Mouse (Mus musculus) forebrain, embryonic 10.5 days (tissue): ENCODE data around the gene Dennd6b. TPM values are rescaled to one million over a fixed set of nuclear protein-coding genes. Genes with fewer than 3 reads are reported as not detected.

Experiments used
- DNase-seq: peaks from one replicate; pipeline ENCODE4 v3.0.0-alpha.2; 2017; ENCODE audit warnings: low spot score; ENCODE audit errors: extremely low spot score
- H3K27ac ChIP-seq: fragments of 300-500 bp; sonication (generic); 2 replicates; pipeline ENCODE4 v1.5.1; 2016; ENCODE audit warnings: mild to moderate bottlenecking
- H3K27me3 ChIP-seq: fragments of 300-500 bp; sonication (generic); 2 replicates; pipeline ENCODE4 v1.6.1; 2016; ENCODE audit warnings: mild to moderate bottlenecking; ENCODE audit not compliant: poor library complexity, severe bottlenecking
- H3K36me3 ChIP-seq: fragments of 300-500 bp; sonication (generic); replicated peaks from 2 replicates; pipeline ENCODE4 v1.6.1; 2016; ENCODE audit warnings: mild to moderate bottlenecking, moderate library complexity
- H3K4me1 ChIP-seq: fragments of 300-500 bp; sonication (generic); 2 replicates; pipeline ENCODE4 v1.6.1; 2016
- H3K4me3 ChIP-seq: fragments of 300-500 bp; sonication (generic); 2 replicates; pipeline ENCODE4 v1.5.1; 2016; ENCODE audit warnings: mild to moderate bottlenecking, moderate library complexity
- H3K9me3 ChIP-seq: fragments of 300-500 bp; sonication (generic); 2 replicates; pipeline ENCODE4 v1.6.1; 2016; ENCODE audit warnings: mild to moderate bottlenecking, moderate library complexity
- WGBS: fragments of 180-500 bp; shearing (Covaris S2); methylation state at CpG from one replicate; pipeline ENCODE4 v1.1.7; 2016; 5-methylcytosine and 5-hydroxymethylcytosine counted together
- polyA plus RNA-seq: library from polyadenylated mRNA; unstranded; fragments of >200 nt; fragmentation: Nextera tagmentation; extraction: Ambion mirVana; gene quantifications from 2 replicates; pipeline ENCODE4 v1.2.1, GENCODE M21; 2016

Gene Dennd6b
- polyA plus RNA-seq = 26.4 and 27.7 TPM in 2 replicates

DNA sequence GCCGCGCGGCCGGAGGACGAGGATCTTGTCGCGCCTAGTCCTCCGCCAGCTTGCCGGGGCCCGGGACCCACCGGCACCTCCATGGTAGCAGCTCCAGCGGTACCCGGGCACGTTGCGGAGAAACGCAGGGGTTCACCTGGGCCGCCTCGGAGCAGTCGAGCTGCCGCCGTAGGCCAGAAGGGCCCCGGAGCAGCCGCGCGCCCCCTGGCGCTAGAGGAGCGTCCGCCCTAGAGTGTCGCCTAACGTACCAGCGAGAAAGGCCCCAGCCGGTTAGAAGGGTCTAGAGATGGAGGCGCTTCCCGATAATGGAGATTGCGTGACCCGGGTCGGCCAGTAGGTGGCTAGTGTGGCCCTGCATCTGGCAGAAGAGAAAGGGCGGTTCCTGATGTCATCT, at the start of gene Dennd6b:
TSS of gene Dennd6b (minus strand) at position 184 of the 394 bp plus-strand sequence.
- DNase-seq = peak; percentile 95
- H3K9me3 ChIP-seq = no peaks in the 10 kb centered on the region
- H3K27me3 ChIP-seq = no peaks in the 10 kb centered on the region
- H3K4me3 ChIP-seq = peak within 1 kb of the TSS; percentile 96
- under 1% methylated on average over 38 of the region's 38 CpGs for WGBS
- H3K36me3 ChIP-seq = peaks cover 18% of the 10 kb centered on the region
- H3K4me1 ChIP-seq = peaks cover 24% of the 10 kb centered on the region
- peak within 1 kb of the TSS; percentile 99 for H3K27ac ChIP-seq

DNA sequence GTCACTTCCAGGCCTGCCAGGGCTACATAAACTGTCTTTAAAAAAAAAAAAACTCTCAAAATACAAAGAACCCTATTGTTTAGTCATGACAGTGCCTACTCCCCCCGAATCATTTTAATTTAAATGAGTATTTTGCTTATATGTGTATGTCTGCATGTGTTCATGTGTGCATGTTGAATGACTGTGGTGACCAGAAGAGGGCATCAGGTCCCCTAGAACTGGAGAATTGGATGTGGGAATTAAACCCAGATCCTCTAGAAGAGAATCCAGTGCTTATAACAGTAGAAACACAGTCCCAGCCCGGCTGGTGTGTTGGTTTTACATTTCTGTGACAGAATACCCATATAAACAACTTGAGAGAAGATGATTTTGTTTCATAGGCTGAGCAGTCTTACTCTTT, 44.7 kb upstream of the Dennd6b start:
- 83% methylated on average over 2 of the region's 2 CpGs for WGBS
- peaks cover 52% of the 10 kb centered on the region for H3K36me3 ChIP-seq
- DNase-seq = no peak

DNA sequence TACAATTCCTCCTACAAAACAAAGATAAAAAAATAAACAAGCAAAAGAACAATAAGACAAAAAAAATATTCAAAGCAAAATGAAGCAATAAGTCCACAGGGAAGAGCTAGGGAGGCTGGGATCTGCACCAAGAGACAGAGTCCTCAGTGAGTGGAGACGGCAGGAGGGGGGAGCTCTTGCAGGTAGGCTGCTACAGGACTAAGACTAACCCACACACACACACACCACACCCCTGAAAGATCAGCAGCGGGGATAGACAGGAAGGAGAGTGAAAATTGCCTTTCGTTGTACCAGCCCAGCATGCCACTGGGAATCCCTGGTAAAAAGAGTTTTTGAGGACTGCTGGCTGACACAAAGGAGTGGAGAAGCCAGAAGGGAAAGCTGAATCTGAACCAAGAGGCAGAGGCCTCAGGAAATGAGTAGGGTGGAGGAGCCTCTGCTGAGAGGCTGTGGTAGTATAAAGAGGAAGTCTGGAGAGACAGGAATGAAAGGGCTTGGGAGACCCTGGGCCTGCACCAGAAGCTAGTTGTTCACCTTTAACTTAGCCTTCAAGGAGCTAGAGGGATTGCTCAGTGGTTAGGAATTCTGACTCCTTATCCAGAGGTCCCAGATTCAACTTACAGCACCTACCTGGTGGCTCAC, 43.6 kb upstream of the Dennd6b start:
- no peaks in the 10 kb centered on the region for H3K4me1 ChIP-seq
- no peaks in the 10 kb centered on the region for H3K27me3 ChIP-seq
- WGBS = 58% methylated on average over 3 of the region's 3 CpGs
- H3K27ac ChIP-seq = peak overlapping the region; percentile 58; the same call in 1 of the 2 replicates
- H3K36me3 ChIP-seq = peaks cover 48% of the 10 kb centered on the region
- no peak for DNase-seq
- no peak overlapping the region for H3K4me3 ChIP-seq
- H3K9me3 ChIP-seq = no peaks in the 10 kb centered on the region

More for the DNA sequence above, 44.7 kb upstream of the Dennd6b start:
- H3K27me3 ChIP-seq = no peaks in the 10 kb centered on the region
- no peak overlapping the region for H3K27ac ChIP-seq
- no peaks in the 10 kb centered on the region for H3K9me3 ChIP-seq
- no peak overlapping the region for H3K4me3 ChIP-seq
- H3K4me1 ChIP-seq = no peaks in the 10 kb centered on the region

DNA sequence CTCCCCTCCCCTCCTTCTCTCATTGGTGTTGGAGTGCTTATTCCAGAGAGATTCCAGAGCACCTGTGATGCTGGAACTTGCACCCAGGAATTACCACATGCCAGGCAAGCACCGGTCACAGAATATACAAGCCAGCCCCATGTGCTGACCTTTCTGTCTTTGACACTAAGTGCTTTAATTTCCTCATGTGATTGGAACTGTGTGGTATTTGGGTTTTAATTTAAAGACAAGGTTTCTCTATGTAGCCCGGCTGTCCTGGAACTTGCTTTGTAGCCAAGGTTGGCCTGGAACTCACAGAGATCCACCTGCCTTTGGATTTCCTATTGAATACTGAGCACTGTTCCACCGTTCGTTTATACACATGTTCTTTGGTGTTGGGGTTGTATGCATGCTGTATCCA, 37.8 kb upstream of the Dennd6b start:
- Histone ChIP-seq H3K4me3 (no peak overlapping the region), H3K36me3 (peaks cover 22% of the 10 kb centered on the region), H3K9me3 (no peaks in the 10 kb centered on the region), H3K4me1 (no peaks in the 10 kb centered on the region), H3K27ac (no peak overlapping the region), H3K27me3 (no peaks in the 10 kb centered on the region)
- no peak for DNase-seq
- WGBS = 88% methylated on average over 4 of the region's 4 CpGs

DNA sequence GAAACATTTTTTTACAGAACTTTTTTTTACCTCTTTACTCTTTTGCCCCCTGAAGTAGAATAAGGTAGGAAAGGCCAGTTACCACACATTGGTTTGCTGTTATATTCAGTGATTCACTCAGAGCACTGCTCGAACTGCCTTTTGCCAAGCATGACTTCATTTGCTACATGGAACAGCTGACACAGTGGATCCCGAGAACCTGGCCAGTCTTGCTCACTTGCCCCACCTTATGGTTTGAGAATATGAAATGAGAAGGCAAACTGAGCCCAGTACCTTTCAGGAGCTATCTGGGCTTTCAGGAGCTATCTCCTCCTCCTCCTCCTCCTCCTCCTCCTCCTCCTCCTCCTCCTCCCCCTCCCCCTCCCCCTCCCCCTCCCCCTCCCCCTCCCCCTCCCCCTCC, 37.3 kb upstream of the Dennd6b start:
- DNase-seq = no peak
- H3K27ac ChIP-seq = no peak overlapping the region
- no peaks in the 10 kb centered on the region for H3K9me3 ChIP-seq
- H3K27me3 ChIP-seq = no peaks in the 10 kb centered on the region
- H3K4me3 ChIP-seq = no peak overlapping the region
- no peaks in the 10 kb centered on the region for H3K4me1 ChIP-seq
- 69% methylated on average over 2 of the region's 2 CpGs for WGBS
- H3K36me3 ChIP-seq = peaks cover 22% of the 10 kb centered on the region

DNA sequence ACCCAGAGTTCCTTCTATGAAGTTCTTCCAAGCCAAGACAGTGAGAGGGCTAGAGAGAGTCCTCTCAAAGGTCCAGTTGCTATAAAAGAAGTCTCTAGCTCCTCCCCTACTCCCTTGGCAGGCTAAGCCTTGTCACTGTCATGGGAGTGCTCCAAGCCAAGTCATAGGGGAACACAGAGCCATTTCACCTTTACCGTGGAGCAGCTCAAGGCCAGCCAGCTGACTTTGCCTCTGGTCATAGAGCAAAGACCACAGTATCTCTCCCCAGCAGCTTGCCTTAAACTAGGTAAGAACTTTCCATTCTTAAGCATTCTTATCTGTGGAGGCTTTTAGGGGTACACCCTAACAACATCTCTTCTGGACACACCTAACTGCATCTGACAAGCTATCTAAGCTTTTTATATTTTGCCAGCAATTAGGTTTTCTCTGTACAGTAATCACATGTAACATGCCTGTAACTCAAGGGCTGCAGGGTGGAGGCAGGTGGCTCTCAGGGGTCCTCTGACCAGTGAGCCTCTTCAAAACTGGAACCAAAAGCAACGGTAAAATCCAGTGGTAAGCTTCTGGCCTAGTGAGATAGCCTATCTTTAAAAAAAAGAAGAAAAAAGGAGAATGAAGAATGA, 19.4 kb upstream of the Dennd6b start:
- Histone ChIP-seq H3K4me3 (no peak overlapping the region), H3K36me3 (peaks cover 27% of the 10 kb centered on the region), H3K27ac (no peak overlapping the region), H3K27me3 (no peaks in the 10 kb centered on the region), H3K9me3 (peaks cover 3% of the 10 kb centered on the region; the same call in 1 of the 2 replicates), H3K4me1 (peaks cover 23% of the 10 kb centered on the region)
- 94% methylated on average over 2 of the region's 2 CpGs for WGBS
- DNase-seq = no peak

DNA sequence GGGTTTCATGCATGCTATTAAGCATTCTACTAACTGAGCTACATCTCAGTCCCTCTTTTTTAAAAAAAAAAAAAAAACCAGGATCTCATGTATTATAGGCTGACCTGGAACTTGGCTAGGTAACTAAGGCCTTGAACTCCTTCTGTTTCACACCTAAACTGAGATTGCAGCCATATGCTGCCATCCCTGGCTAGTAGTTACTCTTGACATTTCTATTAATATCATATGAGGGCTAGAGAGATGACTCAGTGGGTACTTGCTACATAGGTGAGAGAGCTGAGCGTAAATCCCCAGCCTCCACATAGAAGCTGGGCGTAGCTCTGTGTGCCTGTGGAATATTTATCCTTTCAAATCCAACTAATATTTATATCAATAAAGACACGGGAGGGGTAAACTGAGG, 18.7 kb upstream of the Dennd6b start:
- WGBS = 94% methylated on average over 3 of the region's 3 CpGs
- no peaks in the 10 kb centered on the region for H3K27me3 ChIP-seq
- H3K9me3 ChIP-seq = peaks cover 3% of the 10 kb centered on the region; the same call in 1 of the 2 replicates
- H3K27ac ChIP-seq = no peak overlapping the region
- peaks cover 26% of the 10 kb centered on the region for H3K4me1 ChIP-seq
- no peak for DNase-seq
- no peak overlapping the region for H3K4me3 ChIP-seq
- H3K36me3 ChIP-seq = peaks cover 27% of the 10 kb centered on the region

DNA sequence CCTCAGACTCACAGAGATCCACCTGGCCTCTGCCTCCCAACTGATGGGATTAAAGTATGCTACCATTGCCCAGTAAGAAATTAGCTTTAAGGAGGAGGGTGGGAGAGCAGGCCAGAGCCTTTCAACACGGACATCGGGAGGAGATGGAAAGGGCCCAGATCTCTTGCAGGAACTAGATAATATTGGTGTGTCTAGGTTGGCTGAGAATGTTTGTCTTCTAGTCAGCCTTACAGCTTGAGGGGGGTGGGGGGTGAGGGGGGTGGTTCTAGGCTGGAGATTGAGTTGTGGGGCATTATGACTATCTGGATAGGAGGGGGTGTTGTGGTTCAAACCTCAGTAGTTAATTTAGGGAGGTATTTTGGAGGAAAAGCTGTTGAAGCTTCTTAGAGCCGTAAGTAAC, 17.2 kb upstream of the Dennd6b start:
- H3K27me3 ChIP-seq = no peaks in the 10 kb centered on the region
- peaks cover 3% of the 10 kb centered on the region; the same call in 1 of the 2 replicates for H3K9me3 ChIP-seq
- H3K27ac ChIP-seq = no peak overlapping the region
- DNase-seq = no peak
- 97% methylated on average over 3 of the region's 3 CpGs for WGBS
- H3K4me1 ChIP-seq = peaks cover 29% of the 10 kb centered on the region
- no peak overlapping the region; the same call in 1 of the 2 replicates for H3K4me3 ChIP-seq
- peaks cover 27% of the 10 kb centered on the region for H3K36me3 ChIP-seq

DNA sequence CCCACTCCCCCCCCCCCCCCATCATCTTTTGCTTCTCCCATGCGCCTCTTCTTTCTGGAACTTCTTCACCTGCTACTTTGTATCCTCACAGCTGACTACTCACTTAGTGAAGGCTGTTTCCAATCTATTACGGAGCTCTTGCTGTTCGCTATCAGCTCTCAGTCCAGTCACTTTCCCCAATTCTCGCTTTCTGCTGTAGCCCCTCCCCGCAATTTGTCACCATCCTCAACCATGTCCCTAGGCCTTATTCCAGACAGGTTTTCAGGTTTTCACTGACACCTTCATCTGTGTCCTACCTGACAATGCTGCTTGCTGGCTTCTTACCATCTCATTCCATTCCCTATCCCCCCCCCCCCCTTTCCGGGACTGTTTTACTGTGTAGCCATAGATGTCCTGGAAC, 16.2 kb upstream of the Dennd6b start:
- WGBS = 60% methylated on average over 6 of the region's 6 CpGs

DNA sequence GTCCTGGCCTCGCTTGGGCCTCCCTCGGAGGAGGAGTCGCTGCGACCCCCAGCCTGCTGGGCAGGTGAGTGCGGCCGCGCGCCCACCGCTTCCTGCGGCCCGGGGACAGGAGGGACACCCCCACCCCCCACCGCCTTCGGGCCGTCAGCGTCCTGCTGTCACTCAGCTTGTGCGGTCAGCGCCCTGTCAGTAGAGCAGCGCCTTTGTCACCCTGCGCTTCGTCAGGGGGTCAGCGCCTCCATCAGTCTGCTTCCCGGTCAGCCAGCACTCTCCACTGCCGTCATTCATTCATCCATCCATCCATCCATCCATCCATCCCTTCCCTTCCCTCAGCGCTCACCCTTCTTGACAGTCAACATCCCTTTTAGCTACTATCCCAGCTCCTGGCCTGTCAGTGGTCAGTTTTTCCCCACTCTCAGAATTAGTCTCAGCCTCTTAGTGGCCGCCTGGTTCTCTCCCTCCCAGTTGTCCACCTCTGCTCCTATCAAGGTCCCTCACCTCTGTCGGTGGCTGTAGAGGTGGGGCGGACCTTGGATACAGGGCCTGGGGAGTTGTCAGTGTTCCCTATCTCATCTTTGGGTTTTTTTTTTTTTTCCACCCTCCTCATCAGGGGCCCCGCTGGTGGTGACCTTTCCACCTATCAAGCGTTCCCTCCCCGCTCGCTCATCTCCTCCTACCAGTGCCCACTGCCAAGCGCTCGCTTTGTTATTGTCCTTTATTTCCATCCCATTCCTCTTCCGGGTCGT, 15.6 kb upstream of the Dennd6b start:
- no peak for DNase-seq

More for the DNA sequence above, 16.2 kb upstream of the Dennd6b start:
- Histone ChIP-seq H3K27me3 (no peaks in the 10 kb centered on the region), H3K27ac (peak overlapping the region; percentile 98), H3K4me1 (peaks cover 29% of the 10 kb centered on the region), H3K36me3 (peaks cover 23% of the 10 kb centered on the region), H3K9me3 (peaks cover 3% of the 10 kb centered on the region; the same call in 1 of the 2 replicates), H3K4me3 (peak overlapping the region; percentile 94)
- DNase-seq = no peak

DNA sequence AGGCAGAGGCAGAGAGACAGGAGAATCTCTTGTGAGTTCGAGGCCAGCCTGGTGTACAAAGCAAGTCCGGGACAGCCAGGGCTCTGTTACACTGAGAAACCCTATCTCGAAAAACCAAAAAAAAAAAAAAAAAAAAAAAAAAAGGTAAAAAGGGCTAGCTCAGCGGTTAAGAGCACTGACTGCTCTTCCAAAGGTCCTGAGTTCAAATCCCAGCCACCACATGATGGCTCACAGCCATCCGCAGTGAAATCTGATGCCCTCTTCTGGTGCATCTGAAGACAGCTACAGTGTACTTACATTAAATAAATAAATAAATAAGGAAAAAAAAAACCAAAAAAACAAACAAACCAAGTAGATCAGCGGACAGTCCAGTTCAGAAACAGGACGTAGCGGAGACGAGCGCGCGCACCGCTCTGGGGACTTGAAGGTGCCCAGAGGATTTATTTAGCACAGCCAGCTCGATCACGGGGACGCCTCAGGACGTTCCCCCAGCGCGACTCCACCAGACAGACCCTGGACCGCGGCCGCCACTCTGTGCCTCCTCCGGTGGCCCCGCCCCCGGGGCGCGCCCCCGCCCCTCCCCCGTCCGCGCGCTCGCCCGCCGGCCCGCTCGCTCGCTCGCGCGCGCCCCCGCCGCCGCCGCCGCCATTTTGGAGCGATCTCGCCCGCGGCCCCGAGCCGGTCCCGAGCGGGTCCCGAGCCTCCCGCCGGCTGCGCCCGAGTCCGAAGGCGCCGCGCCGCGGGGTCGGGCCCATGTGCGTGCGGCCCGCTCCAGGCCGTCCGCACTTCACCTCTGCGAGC, 14.8 kb upstream of the Dennd6b start, which contains the start of gene Ppp6r2:
TSS of gene Ppp6r2 (plus strand) at position 639 of the 801 bp plus-strand sequence.
- Histone ChIP-seq H3K27me3 (no peaks in the 10 kb centered on the region), H3K4me1 (peaks cover 29% of the 10 kb centered on the region), H3K27ac (peak within 1 kb of the TSS; percentile 98), H3K4me3 (peak within 1 kb of the TSS; percentile 94), H3K36me3 (peaks cover 9% of the 10 kb centered on the region), H3K9me3 (no peaks in the 10 kb centered on the region)
- peak; percentile 85 for DNase-seq
- WGBS = 4% methylated on average over 54 of the region's 73 CpGs

More for the DNA sequence above, 15.6 kb upstream of the Dennd6b start:
- WGBS = 2% methylated on average over 35 of the region's 35 CpGs
- peaks cover 17% of the 10 kb centered on the region for H3K36me3 ChIP-seq
- peaks cover 3% of the 10 kb centered on the region; the same call in 1 of the 2 replicates for H3K9me3 ChIP-seq
- H3K27ac ChIP-seq = peak overlapping the region; percentile 98
- H3K4me1 ChIP-seq = peaks cover 29% of the 10 kb centered on the region
- peak overlapping the region; percentile 94 for H3K4me3 ChIP-seq
- H3K27me3 ChIP-seq = no peaks in the 10 kb centered on the region
